ENCODE assay signal across 23 mouse cellular contexts in genomic region chr19:22775191-22775695, GRCm38 (mm10).
DNase-seq lines count a peak whose midpoint lies in the region; ATAC-seq and TF ChIP-seq lines count a peak whose summit lies in the region.
"Had no signal": no experiment of that assay in that cellular context is flagged by ENCODE, and none has a peak within 500 bp of the region (broad histone marks: within the 10 kb centered on the region; RNA-seq: fewer than 3 reads in every experiment).

No protein-coding gene starts in this region.

- DNase-seq in cerebellum, postnatal 25 days, result no peak
- DNase-seq in cerebellum, adult 2 months, result peak in 1 of 2 experiments; percentile 58
- DNase-seq in cerebellum, adult 11-12 months, result no peak
- DNase-seq in cerebellum, adult 9-11 months, result peak; percentile 48
- no peak for DNase-seq in cerebellum, postnatal 36 days
- DNase-seq in brain, adult 2 months (ENCODE audit: low read depth, low spot score), result peak; percentile 71
- DNase-seq: adrenal gland, adult 8-10 months; adrenal gland, postnatal 14 days; adrenal gland, postnatal 36 days; B cell, adult 2 months; embryo, embryonic 11 days had no signal

- H3K27me3 ChIP-seq in cerebellum, adult 2 months (ENCODE audit: control insufficient read depth, insufficient read depth, low read length), result no peaks in the 10 kb centered on the region
- H3K27me3 ChIP-seq: CH12.LX; embryonic facial prominence, embryonic 13.5 days; embryonic facial prominence, embryonic 15.5 days; forebrain, embryonic 12.5 days; Patski had no signal

- no peak overlapping the region for H3K4me3 ChIP-seq in cerebellum, adult 2 months (replicated peaks; ENCODE audit: insufficient read depth, low read depth, low read length)
- H3K4me3 ChIP-seq: embryonic facial prominence, embryonic 13.5 days; embryonic facial prominence, embryonic 15.5 days; erythroblast, embryonic 14.5 days; forebrain, embryonic 10.5 days; forebrain, embryonic 12.5 days had no signal

- WGBS in cerebellum, adult 2 months, result 13% methylated on average over 3 of the region's 3 CpGs

- ATAC-seq in cerebellum, adult (ENCODE audit: insufficient number of reproducible peaks, low FRiP score, low TSS enrichment), result peak; percentile 26; the same call in 1 of the 2 replicates
- ATAC-seq: activated CD4-positive, CD25-positive, alpha-beta regulatory T cell, adult 4 months; CD4-positive, CD25-positive, alpha-beta regulatory T cell, adult 4 months; forebrain, embryonic 14.5 days; forebrain, embryonic 16.5 days; Patski had no signal

- peaks cover 9% of the 10 kb centered on the region for H3K4me1 ChIP-seq in cerebellum, adult 2 months (ENCODE audit: control insufficient read depth, insufficient read depth, low read length)
- H3K4me1 ChIP-seq: embryonic facial prominence, embryonic 13.5 days; embryonic facial prominence, embryonic 15.5 days; forebrain, embryonic 10.5 days; forebrain, embryonic 12.5 days had no signal

- TF ChIP-seq POLR2A in cerebellum, adult 2 months (IDR thresholded peaks at IDR 0.05; ENCODE audit: borderline replicate concordance, insufficient read depth, low read length), result no peak

- no peak for TF ChIP-seq CTCF in cerebellum, adult 2 months (IDR thresholded peaks at IDR 0.05; ENCODE audit: borderline replicate concordance, insufficient read depth, low read depth, low read length)

- H3K27ac ChIP-seq in cerebellum, adult 2 months (ENCODE audit: insufficient read depth, low read length), result peak overlapping the region; percentile 89; the same call in 1 of the 2 replicates
- H3K27ac ChIP-seq: embryonic facial prominence, embryonic 13.5 days; embryonic facial prominence, embryonic 15.5 days; forebrain, embryonic 10.5 days; forebrain, embryonic 12.5 days had no signal

Comparison
In these comparisons a context has a peak if more than half of its experiments do, and no peak if none do; other contexts are left out.
1. DNase-seq: peak in cerebellum, adult 9-11 months (single experiment) and brain, adult 2 months (single experiment); none in cerebellum, postnatal 25 days (0 of 2), cerebellum, adult 11-12 months (single experiment) and cerebellum, postnatal 36 days (0 of 2).